Mouse (Mus musculus) limb, embryonic 11.5 days (tissue): Measurements from ENCODE around the gene Gpr155. TPM values are rescaled to one million over a fixed set of nuclear protein-coding genes. Genes with fewer than 3 reads are reported as not detected.

ENCODE experiments used
- ATAC-seq: fragments of 200-750 bp; cut with Nextera tagmentation; 2 replicates; pipeline ENCODE4 v1.8.0; 2017; ENCODE audit warnings: low read depth; ENCODE audit not compliant: insufficient number of reproducible peaks, low FRiP score, low TSS enrichment
- DNase-seq: peaks from one replicate; pipeline ENCODE4 v3.0.0-alpha.2; 2015; ENCODE audit warnings: low spot score
- H3K27ac ChIP-seq: fragments of 300-500 bp; sonication (generic); replicated peaks from 2 replicates; pipeline ENCODE4 v1.5.1; 2014; ENCODE audit warnings: low read depth, mild to moderate bottlenecking, low read length
- H3K27me3 ChIP-seq: fragments of 300-500 bp; sonication (generic); 2 replicates; pipeline ENCODE4 v1.6.1; 2014; ENCODE audit warnings: mild to moderate bottlenecking, low read length, mixed read lengths; ENCODE audit not compliant: control insufficient read depth, insufficient read depth
- H3K36me3 ChIP-seq: fragments of 300-500 bp; sonication (generic); 2 replicates; pipeline ENCODE4 v1.6.1; 2014; ENCODE audit warnings: mild to moderate bottlenecking, low read length, moderate library complexity, mixed read lengths; ENCODE audit not compliant: control insufficient read depth, insufficient read depth
- H3K4me1 ChIP-seq: fragments of 300-500 bp; sonication (generic); 2 replicates; pipeline ENCODE4 v1.6.1; 2014; ENCODE audit warnings: low read length, mixed read lengths; ENCODE audit not compliant: control insufficient read depth, insufficient read depth
- H3K4me2 ChIP-seq: fragments of 300-500 bp; sonication (generic); 2 replicates; pipeline ENCODE4 v1.6.1; 2014; ENCODE audit warnings: low read depth, mild to moderate bottlenecking, moderate library complexity; ENCODE audit not compliant: severe bottlenecking
- H3K4me3 ChIP-seq: fragments of 300-500 bp; sonication (generic); 2 replicates; pipeline ENCODE4 v1.5.1; 2014; ENCODE audit warnings: low read depth, low read length
- H3K9ac ChIP-seq: fragments of 300-500 bp; sonication (generic); 2 replicates; pipeline ENCODE4 v1.6.1; 2014; ENCODE audit warnings: mild to moderate bottlenecking, low read length
- H3K9me3 ChIP-seq: fragments of 300-500 bp; sonication (generic); 2 replicates; pipeline ENCODE4 v1.6.1; 2016; ENCODE audit warnings: low read length; ENCODE audit not compliant: control insufficient read depth
- whole genome bisulfite sequencing: fragments of 180-500 bp; shearing (Covaris S2); extraction: QIAGEN DNeasy Blood & Tissue Kit; methylation state at CpG from one replicate; pipeline ENCODE4 v1.1.7; 2014; 5-methylcytosine and 5-hydroxymethylcytosine counted together
- polyA plus RNA-seq: library from polyadenylated mRNA; unstranded; fragments of >200 nt; fragmentation: Nextera tagmentation; extraction: Ambion mirVana; gene quantifications from 2 replicates; pipeline ENCODE4 v1.2.1, GENCODE M21; 2014

The Gpr155 gene
- polyA plus RNA-seq, 1 experiment from 2014 or later = 3.7 TPM

GRCm38 (mm10) chr2:73396828-73397325 is 10.5 kb upstream of the Gpr155 start:
- Histone ChIP-seq H3K27me3 (no peaks in the 10 kb centered on the region), H3K4me1 (no peaks in the 10 kb centered on the region), H3K4me3 (no peak overlapping the region), H3K9me3 (no peaks in the 10 kb centered on the region), H3K9ac (no peak overlapping the region), H3K36me3 (no peaks in the 10 kb centered on the region), H3K27ac (no peak overlapping the region), H3K4me2 (no peak overlapping the region)
- ATAC-seq = no peak
- WGBS = 84% methylated on average over 3 of the region's 3 CpGs
- DNase-seq = no peak

GRCm38 (mm10) chr2:73395516-73395915 is 9.1 kb upstream of the Gpr155 start:
- ATAC-seq (no peak), DNase-seq (no peak)
- Histone ChIP-seq H3K27me3 (no peaks in the 10 kb centered on the region), H3K4me1 (no peaks in the 10 kb centered on the region), H3K36me3 (no peaks in the 10 kb centered on the region), H3K9me3 (no peaks in the 10 kb centered on the region), H3K9ac (no peak overlapping the region), H3K4me2 (no peak overlapping the region), H3K27ac (no peak overlapping the region), H3K4me3 (no peak overlapping the region)
- WGBS = 83% methylated on average over 8 of the region's 8 CpGs

- H3K9ac ChIP-seq = no peak overlapping the region
- H3K27me3 ChIP-seq = no peaks in the 10 kb centered on the region
- H3K9me3 ChIP-seq = no peaks in the 10 kb centered on the region
- H3K4me3 ChIP-seq = no peak overlapping the region
- no peaks in the 10 kb centered on the region for H3K36me3 ChIP-seq
- no peak for ATAC-seq
- H3K4me2 ChIP-seq = no peak overlapping the region
- WGBS = 90% methylated on average over 3 of the region's 3 CpGs
- no peaks in the 10 kb centered on the region for H3K4me1 ChIP-seq
- no peak for DNase-seq
- no peak overlapping the region for H3K27ac ChIP-seq
These were observed 8.1 kb upstream of the Gpr155 start for GRCm38 (mm10) chr2:73394476-73394875.

- ATAC-seq (no peak), DNase-seq (no peak)
- H3K27ac ChIP-seq = no peak overlapping the region
- WGBS = 88% methylated on average over 2 of the region's 2 CpGs
- H3K4me3 ChIP-seq = no peak overlapping the region
- H3K9me3 ChIP-seq = no peaks in the 10 kb centered on the region
- H3K4me1 ChIP-seq = no peaks in the 10 kb centered on the region
- no peak overlapping the region for H3K9ac ChIP-seq
- no peak overlapping the region for H3K4me2 ChIP-seq
- no peaks in the 10 kb centered on the region for H3K27me3 ChIP-seq
- no peaks in the 10 kb centered on the region for H3K36me3 ChIP-seq
These were observed 6.4 kb upstream of the Gpr155 start for GRCm38 (mm10) chr2:73392772-73393171.

GRCm38 (mm10) chr2:73389951-73390350 is 3.6 kb upstream of the Gpr155 start:
- Histone ChIP-seq H3K4me3 (no peak overlapping the region), H3K27ac (no peak overlapping the region), H3K4me1 (no peaks in the 10 kb centered on the region), H3K9ac (no peak overlapping the region), H3K4me2 (no peak overlapping the region), H3K27me3 (no peaks in the 10 kb centered on the region), H3K9me3 (no peaks in the 10 kb centered on the region), H3K36me3 (no peaks in the 10 kb centered on the region)
- WGBS = 95% methylated on average over 3 of the region's 3 CpGs
- DNase-seq = no peak
- no peak for ATAC-seq

- 88% methylated on average over 1 of the region's 1 CpGs for WGBS
- no peak for ATAC-seq
- H3K27me3 ChIP-seq = no peaks in the 10 kb centered on the region
These were observed 1.4 kb upstream of the Gpr155 start for GRCm38 (mm10) chr2:73387806-73388205.

GRCm38 (mm10) chr2:73385641-73386355 is 574 bp downstream of the Gpr155 start:
- WGBS = 1% methylated on average over 29 of the region's 29 CpGs
- no peak overlapping the region for H3K27ac ChIP-seq
- peak; percentile 57; the same call in 1 of the 2 replicates for ATAC-seq
- no peak for DNase-seq
- H3K27me3 ChIP-seq = no peaks in the 10 kb centered on the region
- H3K4me2 ChIP-seq = peak overlapping the region; percentile 98
- no peaks in the 10 kb centered on the region for H3K36me3 ChIP-seq
- H3K4me3 ChIP-seq = peak overlapping the region; percentile 64
- H3K4me1 ChIP-seq = no peaks in the 10 kb centered on the region
- peak overlapping the region; percentile 58 for H3K9ac ChIP-seq
- H3K9me3 ChIP-seq = no peaks in the 10 kb centered on the region

More at GRCm38 (mm10) chr2:73387806-73388205, 1.4 kb upstream of the Gpr155 start:
- H3K4me2 ChIP-seq = no peak overlapping the region
- no peak for DNase-seq
- H3K4me1 ChIP-seq = no peaks in the 10 kb centered on the region
- no peaks in the 10 kb centered on the region for H3K36me3 ChIP-seq
- no peak overlapping the region for H3K27ac ChIP-seq
- no peak overlapping the region for H3K9ac ChIP-seq
- no peak overlapping the region for H3K4me3 ChIP-seq
- H3K9me3 ChIP-seq = no peaks in the 10 kb centered on the region

GRCm38 (mm10) chr2:73385172-73385571 is 1.2 kb downstream of the Gpr155 start:
- Histone ChIP-seq H3K27ac (no peak overlapping the region), H3K9ac (no peak overlapping the region), H3K9me3 (no peaks in the 10 kb centered on the region), H3K4me1 (no peaks in the 10 kb centered on the region), H3K4me2 (no peak overlapping the region), H3K27me3 (no peaks in the 10 kb centered on the region), H3K36me3 (no peaks in the 10 kb centered on the region), H3K4me3 (no peak overlapping the region)
- ATAC-seq (no peak), DNase-seq (no peak)
- 81% methylated on average over 4 of the region's 4 CpGs for WGBS
